In the genomic region with DNA sequence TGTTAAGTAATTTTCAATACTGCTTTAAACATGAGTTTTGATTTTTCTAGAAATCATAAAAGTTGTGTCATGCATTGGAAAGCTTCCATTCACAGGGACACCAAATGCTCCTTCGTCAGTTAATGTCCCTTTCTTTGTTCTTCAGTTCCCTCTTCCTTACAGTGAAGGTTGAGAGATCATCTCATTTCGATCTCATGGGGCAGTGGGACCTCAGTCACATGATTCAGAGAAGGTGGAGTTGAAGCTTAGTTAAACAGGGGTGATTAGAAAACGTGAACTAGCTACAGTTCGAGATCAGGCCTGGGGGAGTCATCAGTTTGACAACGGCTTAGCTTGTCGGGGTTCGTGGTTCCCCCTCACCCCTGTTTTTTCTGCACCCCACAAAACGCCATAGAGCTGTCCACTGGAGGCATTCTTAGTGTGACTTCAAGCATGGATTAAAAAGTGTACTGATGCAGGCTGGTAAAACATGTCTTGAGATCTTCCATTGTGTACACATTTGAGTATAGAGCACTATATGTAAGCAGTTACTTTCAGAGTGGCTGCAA, we compare ENCODE assay signal across 12 mouse cellular contexts. TPM values are rescaled to one million over a fixed set of nuclear protein-coding genes. Genes with fewer than 3 reads are reported as not detected.
DNase-seq lines count a peak whose midpoint lies in the region; ATAC-seq and TF ChIP-seq lines count a peak whose summit lies in the region.
"Had no signal": no experiment of that assay in that cellular context is flagged by ENCODE, and none has a peak within 500 bp of the region (broad histone marks: within the 10 kb centered on the region; RNA-seq: fewer than 3 reads in every experiment).

No protein-coding gene starts in this region.

- no peak overlapping the region for H3K9ac ChIP-seq in lung, postnatal 0 days (replicated peaks; ENCODE audit: low read depth)
- H3K9ac ChIP-seq in limb, embryonic 13.5 days, result no peak overlapping the region
- H3K9ac ChIP-seq in stomach, embryonic 14.5 days (replicated peaks; ENCODE audit: low read depth, low read length), result no peak overlapping the region

- H3K9me3 ChIP-seq in lung, postnatal 0 days (ENCODE audit: low read length), result no peaks in the 10 kb centered on the region
- H3K9me3 ChIP-seq in limb, embryonic 13.5 days, result no peaks in the 10 kb centered on the region
- H3K9me3 ChIP-seq in stomach, embryonic 14.5 days (ENCODE audit: control insufficient read depth, low read depth, low read length), result no peaks in the 10 kb centered on the region
- H3K9me3 ChIP-seq: megakaryocyte, embryonic 14.5 days had no signal

- TF ChIP-seq EP300 in lung, postnatal 0 days (IDR thresholded peaks at IDR 0.05), result no peak

- H3K36me3 ChIP-seq in lung, postnatal 0 days (ENCODE audit: insufficient read depth, low read length), result no peaks in the 10 kb centered on the region
- no peaks in the 10 kb centered on the region for H3K36me3 ChIP-seq in limb, embryonic 13.5 days
- no peaks in the 10 kb centered on the region for H3K36me3 ChIP-seq in stomach, embryonic 14.5 days (ENCODE audit: control insufficient read depth, insufficient read depth, low read length)

- intact Hi-C loops in gastrocnemius, adult 2 months (cut with DNase I), result no loop called here

- WGBS in lung, postnatal 0 days, result 40% methylated on average over 8 of the region's 8 CpGs
- 57% methylated on average over 8 of the region's 8 CpGs for WGBS in limb, embryonic 13.5 days
- 40% methylated on average over 8 of the region's 8 CpGs for WGBS in stomach, embryonic 14.5 days

- H3K27ac ChIP-seq in gastrocnemius, adult 2 months, result peak overlapping the region; percentile 86
- H3K27ac ChIP-seq in lung, postnatal 0 days (ENCODE audit: low read length), result no peak overlapping the region
- no peak overlapping the region for H3K27ac ChIP-seq in limb, embryonic 13.5 days
- H3K27ac ChIP-seq in stomach, embryonic 14.5 days (ENCODE audit: low read length), result peak overlapping the region; percentile 27; the same call in 1 of the 2 replicates

- peak; percentile 23 for DNase-seq in gastrocnemius, adult 2 months
- DNase-seq in gastrocnemius, postnatal 25 days, result no peak
- no peak for DNase-seq in lung, postnatal 0 days (ENCODE audit: low spot score)
- no peak for DNase-seq in lung, postnatal 4 days
- no peak for DNase-seq in urinary bladder, postnatal 14 days (ENCODE audit: low spot score)
- no peak for DNase-seq in Muller cell, postnatal 12 days (ENCODE audit: inconsistent ontology term)
- DNase-seq: kidney, postnatal 36 days; spleen, adult 18-20 months had no signal

- peak overlapping the region; percentile 77; the same call in 1 of the 2 replicates for H3K4me2 ChIP-seq in lung, postnatal 0 days (replicated peaks; ENCODE audit: low read depth, low read length)
- peak overlapping the region; percentile 74 for H3K4me2 ChIP-seq in limb, embryonic 13.5 days (replicated peaks)
- peak overlapping the region; percentile 63 for H3K4me2 ChIP-seq in stomach, embryonic 14.5 days (replicated peaks; ENCODE audit: low read depth, low read length)

- peak overlapping the region; percentile 87 for H3K4me3 ChIP-seq in gastrocnemius, adult 2 months
- peak overlapping the region; percentile 57 for H3K4me3 ChIP-seq in lung, postnatal 0 days (ENCODE audit: low read depth, low read length)
- H3K4me3 ChIP-seq in limb, embryonic 13.5 days, result peak overlapping the region; percentile 70
- peak overlapping the region; percentile 52 for H3K4me3 ChIP-seq in stomach, embryonic 14.5 days (ENCODE audit: low read depth, low read length)

- no peaks in the 10 kb centered on the region for H3K4me1 ChIP-seq in lung, postnatal 0 days (ENCODE audit: insufficient read depth, low read depth, low read length)
- H3K4me1 ChIP-seq in limb, embryonic 13.5 days, result peaks cover 13% of the 10 kb centered on the region; the same call in 1 of the 2 replicates
- 0 out of 2 replicates have a peak, but pooled peaks cover 7% of the 10 kb centered on the region for H3K4me1 ChIP-seq in stomach, embryonic 14.5 days (ENCODE audit: control insufficient read depth, insufficient read depth, low read length)

- H3K27me3 ChIP-seq in lung, postnatal 0 days (replicated peaks; ENCODE audit: insufficient read depth, low read length), result no peaks in the 10 kb centered on the region
- no peaks in the 10 kb centered on the region for H3K27me3 ChIP-seq in limb, embryonic 13.5 days
- no peaks in the 10 kb centered on the region for H3K27me3 ChIP-seq in stomach, embryonic 14.5 days (ENCODE audit: control insufficient read depth, insufficient read depth, low read length)
- H3K27me3 ChIP-seq: megakaryocyte, embryonic 14.5 days had no signal

- ATAC-seq in lung, postnatal 0 days, result no peak
- ATAC-seq in limb, embryonic 13.5 days (ENCODE audit: low FRiP score, low read depth), result no peak
- no peak for ATAC-seq in stomach, embryonic 14.5 days (ENCODE audit: insufficient number of reproducible peaks, insufficient read depth, low FRiP score, low read depth)

- no peak for TF ChIP-seq CTCF in gastrocnemius, adult 2 months (IDR thresholded peaks at IDR 0.05)
- no peak for TF ChIP-seq CTCF in lung, postnatal 0 days (IDR thresholded peaks at IDR 0.05)

RNA-seq across cellular contexts. Expression of gene Ang, which starts 1.2 kb away (rescaled TPM):
- total RNA-seq in gastrocnemius, adult 2 months (2021), result 1 to 10 TPM; 4.0 TPM
- 1 to 10 TPM; 1.6 to 4.2 TPM for total RNA-seq in gastrocnemius, postnatal 25 days (2021)
- polyA plus RNA-seq in lung, postnatal 0 days (2015; fragmentation: Nextera tagmentation; extraction: Ambion mirVana), result 41.5 and 45.4 TPM in 2 replicates
- 6.7 and 7.6 TPM in 2 replicates for polyA plus RNA-seq in limb, embryonic 13.5 days (2015; fragmentation: Nextera tagmentation; extraction: Ambion mirVana)
- 11.6 and 16.5 TPM in 2 replicates for polyA plus RNA-seq in stomach, embryonic 14.5 days (2014; fragmentation: Nextera tagmentation; extraction: Ambion mirVana)

RNA-seq across cellular contexts. Expression of gene Rnase4, which starts 1.3 kb away (rescaled TPM):
- 10 to 100 TPM; 34.6 to 40.1 TPM for total RNA-seq in gastrocnemius, adult 2 months (2021)
- total RNA-seq in gastrocnemius, postnatal 25 days (2021), result 10 to 100 TPM; 30.5 to 40.6 TPM
- 423 and 443 TPM in 2 replicates for polyA plus RNA-seq in lung, postnatal 0 days (2015; fragmentation: Nextera tagmentation; extraction: Ambion mirVana)
- 30.2 and 31.4 TPM in 2 replicates for polyA plus RNA-seq in limb, embryonic 13.5 days (2015; fragmentation: Nextera tagmentation; extraction: Ambion mirVana)
- 60.3 and 72.3 TPM in 2 replicates for polyA plus RNA-seq in stomach, embryonic 14.5 days (2014; fragmentation: Nextera tagmentation; extraction: Ambion mirVana)

RNA-seq across cellular contexts. Expression of gene Olfr750, which starts 17.9 kb away (rescaled TPM):
- not detected for total RNA-seq in gastrocnemius, adult 2 months (2021)
- not detected for total RNA-seq in gastrocnemius, postnatal 25 days (2021)
- polyA plus RNA-seq in lung, postnatal 0 days (2015; fragmentation: Nextera tagmentation; extraction: Ambion mirVana), result 0.05 and 0.10 TPM in 2 replicates
- 0.03 TPM in 1 of 2 replicates, not detected in the other for polyA plus RNA-seq in limb, embryonic 13.5 days (2015; fragmentation: Nextera tagmentation; extraction: Ambion mirVana)
- polyA plus RNA-seq in stomach, embryonic 14.5 days (2014; fragmentation: Nextera tagmentation; extraction: Ambion mirVana), result not detected in 2 replicates
- total RNA-seq: adrenal gland, postnatal 14 days had no signal

RNA-seq across cellular contexts. Expression of gene Eddm3b, which starts 22.1 kb away (rescaled TPM):
- total RNA-seq in gastrocnemius, adult 2 months (2021), result not detected
- total RNA-seq in gastrocnemius, postnatal 25 days (2021), result not detected
- polyA plus RNA-seq in lung, postnatal 0 days (2015; fragmentation: Nextera tagmentation; extraction: Ambion mirVana), result 0.08 and 0.15 TPM in 2 replicates
- polyA plus RNA-seq in limb, embryonic 13.5 days (2015; fragmentation: Nextera tagmentation; extraction: Ambion mirVana), result not detected in 2 replicates
- not detected in 2 replicates for polyA plus RNA-seq in stomach, embryonic 14.5 days (2014; fragmentation: Nextera tagmentation; extraction: Ambion mirVana)
- total RNA-seq: adrenal gland, postnatal 14 days had no signal

RNA-seq across cellular contexts. Expression of gene Rnase6, which starts 31.6 kb away (rescaled TPM):
- total RNA-seq in gastrocnemius, adult 2 months (2021), result under 1 TPM in 1 of 2 experiments, not detected in 1; 0.64 TPM
- total RNA-seq in gastrocnemius, postnatal 25 days (2021), result not detected
- 2.9 and 3.2 TPM in 2 replicates for polyA plus RNA-seq in lung, postnatal 0 days (2015; fragmentation: Nextera tagmentation; extraction: Ambion mirVana)
- 0.97 and 1.2 TPM in 2 replicates for polyA plus RNA-seq in limb, embryonic 13.5 days (2015; fragmentation: Nextera tagmentation; extraction: Ambion mirVana)
- 0.32 and 1.4 TPM in 2 replicates for polyA plus RNA-seq in stomach, embryonic 14.5 days (2014; fragmentation: Nextera tagmentation; extraction: Ambion mirVana)

Comparison
In these comparisons a context has a peak if more than half of its experiments do, and no peak if none do; other contexts are left out.
1. H3K27ac ChIP-seq: peak in gastrocnemius, adult 2 months (single experiment) and stomach, embryonic 14.5 days (single experiment); none in lung, postnatal 0 days (single experiment) and limb, embryonic 13.5 days (single experiment).
2. Peak in every context shown above with its lines, with median percentiles within 50 percentile points of each other: H3K4me3 ChIP-seq and H3K4me2 ChIP-seq.